Mouse (Mus musculus): ENCODE measurements at regions not wholly inside any gene's neighbourhood (a gene's known extent, or its start where the extent isn't known, plus 50 kb on each side); places are given as distances from the start of the nearest gene placed in this dataset.

- DNase-seq (ENCODE audit: low spot score in 2 of 2): no peak
These were observed 432.9 kb downstream of the Col11a1 start for GRCm38 (mm10) chr3:114463267-114463666.

DNA sequence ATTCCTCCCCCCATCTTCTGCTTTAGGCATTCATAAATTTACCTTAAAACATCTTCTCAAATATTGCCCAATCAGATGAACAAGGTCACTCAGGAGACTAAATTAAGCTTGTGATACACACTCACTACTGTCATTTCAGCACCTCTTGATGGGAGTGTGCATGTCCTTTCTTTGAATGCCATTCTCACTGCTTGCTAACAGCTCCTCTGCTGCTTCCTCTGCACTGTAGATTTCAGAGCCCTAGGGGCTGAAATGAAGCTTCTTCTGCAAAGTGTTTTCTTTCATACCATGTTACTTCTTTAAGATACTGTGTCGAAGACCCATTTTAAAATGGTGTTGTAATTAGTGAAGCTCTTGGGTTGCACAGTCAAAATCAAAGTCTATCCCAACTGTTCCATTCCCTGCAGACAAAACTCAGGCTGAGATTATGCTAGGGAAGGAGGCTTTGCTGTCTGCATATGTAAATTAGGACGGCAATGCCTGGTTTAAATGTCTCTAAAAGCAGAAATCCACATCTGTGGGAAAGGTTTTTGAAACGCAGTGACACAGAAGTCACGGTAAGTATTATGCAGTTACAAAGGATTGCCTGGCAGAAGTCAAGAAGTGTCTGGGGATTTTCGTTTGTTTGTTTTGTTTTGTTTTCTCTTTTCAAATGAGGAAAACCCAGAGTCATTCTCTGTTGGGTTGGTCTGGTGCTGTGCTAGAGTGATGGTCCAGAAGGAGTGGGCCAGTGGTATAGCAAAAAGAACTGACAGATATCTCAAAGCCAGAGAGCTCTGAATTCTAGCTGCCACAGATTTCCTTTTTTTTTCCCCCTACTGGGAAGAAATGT is 433.6 kb downstream of the Col11a1 start:
- no peak for DNase-seq (ENCODE audit: low spot score in 2 of 2)

DNA sequence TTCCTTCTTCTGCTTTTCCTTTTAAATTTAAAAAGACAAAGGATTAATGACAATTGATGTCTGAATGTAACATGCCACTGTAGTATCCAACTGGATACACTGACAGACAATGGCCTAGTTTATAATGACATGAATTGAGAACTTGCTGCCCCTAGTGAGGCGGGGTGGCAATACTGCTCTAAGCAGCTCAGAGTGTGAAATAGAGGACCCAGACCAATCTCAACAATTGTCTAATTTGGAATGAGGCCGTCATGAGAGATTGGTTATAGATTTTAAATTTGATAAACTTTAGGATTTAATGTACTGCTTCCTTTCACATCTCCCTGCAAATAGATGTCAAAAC is 434.2 kb downstream of the Col11a1 start:
- DNase-seq (ENCODE audit: low spot score in 2 of 2): no peak

DNA sequence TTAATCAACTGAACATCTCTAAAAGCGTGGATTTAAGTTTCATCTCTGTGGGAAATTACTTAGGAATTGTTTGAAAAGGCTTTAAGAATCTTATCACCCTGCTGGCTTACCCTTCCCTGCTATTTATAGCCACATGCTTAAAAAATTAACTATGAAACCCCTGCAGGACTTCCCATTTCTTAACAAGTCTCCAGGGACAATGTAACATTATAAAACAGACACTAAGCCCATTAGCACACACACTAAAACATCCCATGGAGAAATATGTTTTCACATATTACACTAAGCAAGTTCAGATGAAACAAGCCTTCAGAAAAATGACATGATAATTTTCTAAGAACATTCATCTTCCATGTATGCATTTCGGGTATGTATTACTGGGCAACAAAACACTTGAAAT is 420.0 kb upstream of the Olfm3 start:
- DNase-seq (ENCODE audit: low spot score in 2 of 2): no peak

- DNase-seq (ENCODE audit: low spot score in 2 of 2): no peak
These were observed 396.1 kb upstream of the Olfm3 start for GRCm38 (mm10) chr3:114507690-114508332.

DNA sequence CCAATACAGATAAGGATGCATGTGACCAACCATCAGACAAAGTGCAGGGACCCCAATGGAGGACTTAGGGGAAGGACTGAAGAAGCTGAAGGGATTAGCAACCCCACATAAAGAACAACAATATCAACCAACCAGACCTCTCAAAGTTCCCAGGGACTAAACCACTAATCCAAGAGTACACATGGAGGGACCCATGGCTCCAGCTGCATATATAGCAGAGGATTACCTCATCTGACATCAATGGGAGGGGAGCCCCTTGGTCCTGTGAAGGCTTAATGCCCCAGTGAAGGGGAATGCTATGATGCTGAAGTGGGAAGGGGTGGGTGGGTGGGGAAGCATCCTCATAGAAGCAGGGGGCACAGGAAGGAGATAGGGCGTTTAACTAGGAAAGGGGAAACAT is 388.6 kb upstream of the Olfm3 start:
- no peak for DNase-seq (ENCODE audit: low spot score in 2 of 2)

GRCm38 (mm10) chr3:114544353-114544752 is 359.5 kb upstream of the Olfm3 start:
- peak in 1 of 2 experiments; percentile 5 for DNase-seq (ENCODE audit: low spot score in 2 of 2)

DNA sequence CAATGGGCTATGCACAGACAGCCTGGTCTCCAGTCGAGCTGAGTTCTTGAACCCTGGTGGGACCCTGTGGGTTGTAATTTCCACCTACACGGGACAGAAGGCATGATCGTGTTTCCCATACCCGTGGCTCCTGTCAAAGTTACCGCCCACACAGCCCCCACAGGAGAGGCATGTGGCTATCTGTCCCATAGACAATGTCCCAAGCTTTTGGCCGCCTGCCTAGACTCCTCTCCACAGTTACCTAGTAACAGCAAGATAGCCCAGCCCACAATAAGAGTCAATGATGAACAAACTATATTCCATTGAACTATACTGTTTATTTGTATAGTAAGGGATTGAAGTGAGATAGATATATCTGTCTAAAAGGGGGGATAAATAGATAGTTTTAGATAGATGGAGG is 356.7 kb upstream of the Olfm3 start:
- no peak for DNase-seq (ENCODE audit: low spot score in 2 of 2)

DNA sequence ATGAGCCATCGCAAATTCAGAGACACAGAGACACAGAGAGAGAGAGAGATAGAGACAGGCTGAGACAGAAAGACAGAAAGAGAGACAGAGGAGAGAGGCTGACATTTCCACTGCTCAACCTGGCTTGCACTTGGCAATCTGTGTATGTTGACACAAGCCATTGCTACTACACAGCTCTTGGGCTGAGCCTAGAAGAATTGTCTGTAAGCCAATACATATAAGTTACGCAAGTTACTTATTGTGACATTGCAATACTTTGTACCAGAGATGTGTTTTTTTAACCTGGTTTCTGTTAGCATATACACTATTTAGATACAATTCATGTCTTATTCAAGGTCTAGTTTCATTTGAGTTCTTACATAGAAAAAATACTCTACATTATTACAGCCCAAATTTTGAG is 332.9 kb upstream of the Olfm3 start:
- no peak for DNase-seq (ENCODE audit: low spot score in 2 of 2)

Data from right cerebral cortex, adult 2 months (tissue).